ENCODE assay signal across 7 mouse cellular contexts in genomic region chr1:52500314-52500981, GRCm38 (mm10). TPM values are rescaled to one million over a fixed set of nuclear protein-coding genes. Genes with fewer than 3 reads are reported as not detected.
DNase-seq lines count a peak whose midpoint lies in the region; ATAC-seq lines count a peak whose summit lies in the region.

Gene Nab1, minus strand, starts transcription at chr1:52500679.

- peak; percentile 91 for DNase-seq in adrenal gland, adult 2 months
- DNase-seq in embryo, embryonic 10.5 days (ENCODE audit: low spot score) = peak; percentile 54
- DNase-seq in gastrocnemius, postnatal 4 days (ENCODE audit: low spot score in 2 of 2) = peak; percentile 61 to 76
- peak; percentile 69 for DNase-seq in limb, embryonic 10.5 days (ENCODE audit: low spot score)
- DNase-seq in skeletal muscle tissue, adult 2 months (ENCODE audit: low read depth, low spot score) = peak; percentile 58

- H3K4me2 ChIP-seq in intestine, embryonic 16.5 days (ENCODE audit: low read depth, low read length) = peak within 1 kb of the TSS; percentile 83
- H3K4me2 ChIP-seq in midbrain, embryonic 12.5 days (replicated peaks) = peak within 1 kb of the TSS; percentile 81

- H3K4me3 ChIP-seq in intestine, embryonic 16.5 days (ENCODE audit: low read length) = peak within 1 kb of the TSS; percentile 89
- H3K4me3 ChIP-seq in limb, embryonic 10.5 days = peak within 1 kb of the TSS; percentile 81
- peak within 1 kb of the TSS; percentile 86 for H3K4me3 ChIP-seq in midbrain, embryonic 12.5 days

- H3K27me3 ChIP-seq in intestine, embryonic 16.5 days (replicated peaks; ENCODE audit: control insufficient read depth, insufficient read depth, low read length) = no peaks in the 10 kb centered on the region
- H3K27me3 ChIP-seq in limb, embryonic 10.5 days (ENCODE audit: low read depth, poor library complexity, severe bottlenecking) = 0 out of 2 replicates have a peak, but pooled peaks cover 4% of the 10 kb centered on the region
- H3K27me3 ChIP-seq in midbrain, embryonic 12.5 days = peaks cover 11% of the 10 kb centered on the region

- peak within 1 kb of the TSS; percentile 90 for H3K9ac ChIP-seq in intestine, embryonic 16.5 days (ENCODE audit: low read depth, low read length)
- H3K9ac ChIP-seq in midbrain, embryonic 12.5 days (replicated peaks) = peak within 1 kb of the TSS; percentile 79

- H3K27ac ChIP-seq in intestine, embryonic 16.5 days (ENCODE audit: low read length) = peak within 1 kb of the TSS; percentile 79
- peak within 1 kb of the TSS; percentile 92 for H3K27ac ChIP-seq in limb, embryonic 10.5 days
- peak within 1 kb of the TSS; percentile 46 for H3K27ac ChIP-seq in midbrain, embryonic 12.5 days (replicated peaks)

- ATAC-seq in intestine, embryonic 16.5 days = peak; percentile 94
- peak; percentile 87 for ATAC-seq in midbrain, embryonic 12.5 days (ENCODE audit: low FRiP score, low read depth)

- no peaks in the 10 kb centered on the region for H3K4me1 ChIP-seq in intestine, embryonic 16.5 days (ENCODE audit: control insufficient read depth, insufficient read depth, low read length)
- H3K4me1 ChIP-seq in limb, embryonic 10.5 days = peaks cover 9% of the 10 kb centered on the region
- H3K4me1 ChIP-seq in midbrain, embryonic 12.5 days = 0 out of 2 replicates have a peak, but pooled peaks cover 5% of the 10 kb centered on the region

- WGBS in intestine, embryonic 16.5 days = under 1% methylated on average over 43 of the region's 80 CpGs
- 1% methylated on average over 62 of the region's 80 CpGs for WGBS in limb, embryonic 10.5 days
- whole genome bisulfite sequencing in midbrain, embryonic 12.5 days = under 1% methylated on average over 44 of the region's 80 CpGs

- no peaks in the 10 kb centered on the region for H3K9me3 ChIP-seq in intestine, embryonic 16.5 days (ENCODE audit: control insufficient read depth, low read length)
- H3K9me3 ChIP-seq in limb, embryonic 10.5 days (replicated peaks) = no peaks in the 10 kb centered on the region
- H3K9me3 ChIP-seq in midbrain, embryonic 12.5 days = no peaks in the 10 kb centered on the region

- no peaks in the 10 kb centered on the region for H3K36me3 ChIP-seq in intestine, embryonic 16.5 days (ENCODE audit: control insufficient read depth, insufficient read depth, low read length)
- no peaks in the 10 kb centered on the region for H3K36me3 ChIP-seq in limb, embryonic 10.5 days
- no peaks in the 10 kb centered on the region for H3K36me3 ChIP-seq in midbrain, embryonic 12.5 days

RNA-seq across cellular contexts. Expression of gene Nab1, which starts in this region (rescaled TPM):
- 10 to 100 TPM; 52.5 to 60.5 TPM for total RNA-seq in adrenal gland, adult 2 months (2021)
- 6.0 and 8.4 TPM in 2 replicates for polyA plus RNA-seq in adrenal gland, adult 2 months (2012; rRNA removed)
- total RNA-seq in gastrocnemius, postnatal 4 days (2021) = 10 to 100 TPM; 26.5 to 28.0 TPM
- polyA plus RNA-seq in intestine, embryonic 16.5 days (2015; fragmentation: Nextera tagmentation; extraction: Ambion mirVana) = 4.6 and 5.3 TPM in 2 replicates
- polyA plus RNA-seq in limb, embryonic 10.5 days (2016; fragmentation: Nextera tagmentation; extraction: Ambion mirVana) = 6.1 and 6.7 TPM in 2 replicates
- 6.7 and 6.9 TPM in 2 replicates for polyA plus RNA-seq in midbrain, embryonic 12.5 days (2016; fragmentation: Nextera tagmentation; extraction: Ambion mirVana)

Comparison
In these comparisons a context has a peak if more than half of its experiments do, and no peak if none do; other contexts are left out.
1. Peak in every context shown above with its lines: DNase-seq, ATAC-seq, H3K4me3 ChIP-seq and H3K27ac ChIP-seq.